Mouse (Mus musculus) urinary bladder, postnatal 4 days (tissue): Measurements from ENCODE around the gene Pdcd2.
A peak's percentile ranks its signal among the peaks of the same experiment; 100 is the strongest.
"Not testable (repeated sequence)": the region's sequence is repeated elsewhere in the genome, so short reads cannot be mapped to it uniquely, and the experiment has no call there.

Experiments
- DNase-seq, 2 experiments: peaks; one replicate each; pipeline ENCODE4 v3.0.0; 2021 to 2022; ENCODE audit warnings: low spot score in 2 of 2

Pdcd2 gene

GRCm38 (mm10) chr17:15526986-15527810 is at the start of gene Pdcd2:
Pdcd2 (minus strand) TSS chr17:15527301.
- DNase-seq, result peak; percentile 92 to 96

GRCm38 (mm10) chr17:15575056-15575455 is 48.0 kb upstream of the Pdcd2 start:
- no peak for DNase-seq

GRCm38 (mm10) chr17:15566908-15567307 is 39.8 kb upstream of the Pdcd2 start:
- no peak for DNase-seq

- DNase-seq, result no peak
Measured at GRCm38 (mm10) chr17:15564928-15565300, 37.8 kb upstream of the Pdcd2 start.

GRCm38 (mm10) chr17:15564014-15564927 is 37.2 kb upstream of the Pdcd2 start, which contains the start of gene Prdm9:
Prdm9 (minus strand) TSS chr17:15564354.
- peak; percentile 98 to 99 for DNase-seq

GRCm38 (mm10) chr17:15559946-15560345 is 32.8 kb upstream of the Pdcd2 start:
- DNase-seq, result no peak

- DNase-seq, result no peak
Measured at GRCm38 (mm10) chr17:15549713-15550112, 22.6 kb upstream of the Pdcd2 start.

- DNase-seq, result no peak
Measured at GRCm38 (mm10) chr17:15546440-15546839, 19.3 kb upstream of the Pdcd2 start.

- not testable (repeated sequence) for DNase-seq
Measured at GRCm38 (mm10) chr17:15543868-15544267, 16.8 kb upstream of the Pdcd2 start.

- DNase-seq, result no peak
Measured at GRCm38 (mm10) chr17:15540309-15540708, 13.2 kb upstream of the Pdcd2 start.

GRCm38 (mm10) chr17:15536457-15536904 is 9.4 kb upstream of the Pdcd2 start:
- no peak for DNase-seq

- no peak for DNase-seq
Measured at GRCm38 (mm10) chr17:15535943-15536342, 8.8 kb upstream of the Pdcd2 start.

GRCm38 (mm10) chr17:15535162-15535800 is 8.2 kb upstream of the Pdcd2 start:
- no peak for DNase-seq

GRCm38 (mm10) chr17:15530141-15530540 is 3.0 kb upstream of the Pdcd2 start:
- no peak for DNase-seq

GRCm38 (mm10) chr17:15528887-15529286 is 1.8 kb upstream of the Pdcd2 start:
- DNase-seq, result no peak

- no peak for DNase-seq
Measured at GRCm38 (mm10) chr17:15527811-15528136, 673 bp upstream of the Pdcd2 start.

GRCm38 (mm10) chr17:15526304-15526703 is 797 bp downstream of the Pdcd2 start:
- DNase-seq, result no peak

- DNase-seq, result no peak
Measured at GRCm38 (mm10) chr17:15518766-15519165, 8.3 kb downstream of the Pdcd2 start.

GRCm38 (mm10) chr17:15518186-15518585 is 8.9 kb downstream of the Pdcd2 start:
- DNase-seq, result no peak

GRCm38 (mm10) chr17:15517776-15518175 is 9.3 kb downstream of the Pdcd2 start:
- DNase-seq, result no peak

- no peak for DNase-seq
Measured at GRCm38 (mm10) chr17:15510694-15511093, 16.4 kb downstream of the Pdcd2 start.
